Comparison of ENCODE assay signal across 22 mouse cellular contexts in genomic region chr8:91638256-91638655, GRCm38 (mm10).
"Had no signal": no experiment of that assay in that cellular context is flagged by ENCODE, and none has a peak within 500 bp of the region (broad histone marks: within the 10 kb centered on the region; RNA-seq: fewer than 3 reads in every experiment).

No protein-coding gene starts in this region.

- H3K9me3 ChIP-seq: heart, embryonic 13.5 days; heart, embryonic 15.5 days; hindbrain, embryonic 13.5 days; hindbrain, embryonic 15.5 days; kidney, embryonic 15.5 days; limb, embryonic 13.5 days; limb, embryonic 15.5 days; liver, embryonic 12.5 days had no signal

- H3K4me2 ChIP-seq: heart, embryonic 11.5 days; heart, embryonic 13.5 days; heart, embryonic 15.5 days; hindbrain, embryonic 13.5 days; hindbrain, embryonic 15.5 days; kidney, embryonic 15.5 days; limb, embryonic 13.5 days; limb, embryonic 15.5 days; liver, embryonic 12.5 days had no signal

- H3K27me3 ChIP-seq: heart, embryonic 13.5 days; heart, embryonic 15.5 days; kidney, embryonic 15.5 days; liver, embryonic 12.5 days had no signal

- ATAC-seq: hindbrain, postnatal 0 days; intestine, embryonic 16.5 days; liver, embryonic 12.5 days had no signal

- H3K9ac ChIP-seq: heart, embryonic 13.5 days; heart, embryonic 15.5 days; hindbrain, embryonic 13.5 days; hindbrain, embryonic 15.5 days; kidney, embryonic 15.5 days; limb, embryonic 13.5 days; limb, embryonic 15.5 days; liver, embryonic 12.5 days had no signal

- DNase-seq: gastrocnemius, adult 2 months; gastrocnemius, postnatal 10 days; gastrocnemius, postnatal 25 days; heart, adult 18-20 months; heart, postnatal 14 days; heart, postnatal 36 days; kidney, adult 11 months; kidney, postnatal 14 days; kidney, postnatal 36 days; left cerebral cortex, postnatal 4 days had no signal

- H3K27ac ChIP-seq: gastrocnemius, adult 2 months; heart, embryonic 13.5 days; heart, embryonic 15.5 days; hindbrain, embryonic 13.5 days; hindbrain, embryonic 15.5 days; hindbrain, postnatal 0 days; kidney, postnatal 0 days; limb, embryonic 13.5 days; limb, embryonic 15.5 days; liver, embryonic 12.5 days had no signal

- H3K4me3 ChIP-seq: gastrocnemius, adult 2 months; heart, embryonic 13.5 days; heart, embryonic 15.5 days; hindbrain, embryonic 13.5 days; hindbrain, embryonic 15.5 days; kidney, embryonic 15.5 days; limb, embryonic 13.5 days; limb, embryonic 15.5 days; liver, embryonic 12.5 days had no signal

- H3K4me1 ChIP-seq: heart, embryonic 13.5 days; heart, embryonic 15.5 days; limb, embryonic 13.5 days; limb, embryonic 15.5 days; liver, embryonic 12.5 days had no signal

- H3K36me3 ChIP-seq: heart, embryonic 15.5 days; hindbrain, embryonic 13.5 days; hindbrain, embryonic 15.5 days; kidney, embryonic 15.5 days had no signal
